Mouse (Mus musculus): ENCODE measurements around the gene Retnlb.
"Not testable (repeated sequence)": the region's sequence is repeated elsewhere in the genome, so short reads cannot be mapped to it uniquely, and the experiment has no call there.

Gene Retnlb

GRCm38 (mm10) chr16:48816695-48817094, at the start of gene Retnlb:
Gene Retnlb (plus strand): TSS chr16:48816856.
- no peak for DNase-seq (ENCODE audit: low read depth)

- DNase-seq (ENCODE audit: low read depth) = no peak
Observed at GRCm38 (mm10) chr16:48769183-48769582, 47.5 kb upstream of the Retnlb start.

GRCm38 (mm10) chr16:48771971-48772445, 44.6 kb upstream of the Retnlb start, which contains the start of gene Trat1:
Gene Trat1 (minus strand): TSS chr16:48772021.
- no peak for DNase-seq (ENCODE audit: low read depth)

GRCm38 (mm10) chr16:48777254-48777653, 39.4 kb upstream of the Retnlb start:
- DNase-seq (ENCODE audit: low read depth) = no peak

GRCm38 (mm10) chr16:48786258-48786657, 30.4 kb upstream of the Retnlb start:
- DNase-seq (ENCODE audit: low read depth) = no peak

- no peak for DNase-seq (ENCODE audit: low read depth)
Observed at GRCm38 (mm10) chr16:48788704-48789185, 27.9 kb upstream of the Retnlb start.

GRCm38 (mm10) chr16:48798285-48798684, 18.4 kb upstream of the Retnlb start:
- no peak for DNase-seq (ENCODE audit: low read depth)

GRCm38 (mm10) chr16:48799470-48799869, 17.2 kb upstream of the Retnlb start:
- DNase-seq (ENCODE audit: low read depth) = peak; percentile 26

GRCm38 (mm10) chr16:48800906-48801305, 15.8 kb upstream of the Retnlb start:
- no peak for DNase-seq (ENCODE audit: low read depth)

GRCm38 (mm10) chr16:48805412-48805811, 11.2 kb upstream of the Retnlb start:
- no peak for DNase-seq (ENCODE audit: low read depth)

GRCm38 (mm10) chr16:48806521-48806920, 10.1 kb upstream of the Retnlb start:
- DNase-seq (ENCODE audit: low read depth) = no peak

- DNase-seq (ENCODE audit: low read depth) = no peak
Observed at GRCm38 (mm10) chr16:48809374-48809773, 7.3 kb upstream of the Retnlb start.

- DNase-seq (ENCODE audit: low read depth) = no peak
Observed at GRCm38 (mm10) chr16:48811881-48812436, 4.7 kb upstream of the Retnlb start.

- peak; percentile 25 for DNase-seq (ENCODE audit: low read depth)
Observed at GRCm38 (mm10) chr16:48818524-48818923, 1.9 kb downstream of the Retnlb start.

- no peak for DNase-seq (ENCODE audit: low read depth)
Observed at GRCm38 (mm10) chr16:48826474-48826873, 9.8 kb downstream of the Retnlb start.

GRCm38 (mm10) chr16:48827625-48828024, 11.0 kb downstream of the Retnlb start:
- no peak for DNase-seq (ENCODE audit: low read depth)

GRCm38 (mm10) chr16:48829060-48829459, 12.4 kb downstream of the Retnlb start:
- DNase-seq (ENCODE audit: low read depth) = no peak

- no peak for DNase-seq (ENCODE audit: low read depth)
Observed at GRCm38 (mm10) chr16:48832055-48832454, 15.4 kb downstream of the Retnlb start.

- DNase-seq (ENCODE audit: low read depth) = not testable (repeated sequence)
Observed at GRCm38 (mm10) chr16:48833626-48834025, 17.0 kb downstream of the Retnlb start.

GRCm38 (mm10) chr16:48842266-48842665, 25.6 kb downstream of the Retnlb start, which contains the start of gene Retnla:
Gene Retnla (plus strand): TSS chr16:48842551.
- no peak for DNase-seq (ENCODE audit: low read depth)

GRCm38 (mm10) chr16:48843671-48844386, 27.2 kb downstream of the Retnlb start:
- no peak for DNase-seq (ENCODE audit: low read depth)

- not testable (repeated sequence) for DNase-seq (ENCODE audit: low read depth)
Observed at GRCm38 (mm10) chr16:48865004-48865403, 48.3 kb downstream of the Retnlb start.

GRCm38 (mm10) chr16:48867690-48868089, 51.0 kb downstream of the Retnlb start:
- no peak for DNase-seq (ENCODE audit: low read depth)
